Mouse (Mus musculus) A20 (cell line): ENCODE measurements at regions not wholly inside any gene's neighbourhood (a gene's known extent, or its start where the extent isn't known, plus 50 kb on each side); places are given as distances from the start of the nearest gene placed in this dataset.
A peak's percentile ranks its signal among the peaks of the same experiment; 100 is the strongest.

Source experiments
- DNase-seq: peaks from one replicate; pipeline ENCODE4 v3.0.0-alpha.2; 2011; ENCODE audit warnings: low read depth, low spot score

DNA sequence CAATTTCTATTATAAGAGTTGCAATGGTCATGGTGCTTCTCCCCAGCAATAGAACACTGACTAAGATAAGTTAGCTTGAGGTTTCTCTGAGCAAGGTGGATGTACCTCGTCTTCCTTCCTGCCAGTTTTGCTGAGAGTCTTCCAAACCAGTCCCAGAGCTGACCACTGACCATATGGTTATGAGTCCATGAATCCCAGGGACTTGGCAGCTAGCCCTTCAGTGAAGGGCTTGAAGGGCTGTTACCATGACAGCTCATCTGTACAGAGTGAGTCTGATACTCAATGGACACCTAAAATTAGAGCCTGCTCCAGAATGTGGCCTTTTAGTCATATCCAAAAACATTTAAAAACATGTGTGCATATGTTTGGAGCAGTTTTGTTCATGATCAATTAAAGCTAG lies 297.5 kb upstream of the Thsd7b start:
- no peak for DNase-seq

DNA sequence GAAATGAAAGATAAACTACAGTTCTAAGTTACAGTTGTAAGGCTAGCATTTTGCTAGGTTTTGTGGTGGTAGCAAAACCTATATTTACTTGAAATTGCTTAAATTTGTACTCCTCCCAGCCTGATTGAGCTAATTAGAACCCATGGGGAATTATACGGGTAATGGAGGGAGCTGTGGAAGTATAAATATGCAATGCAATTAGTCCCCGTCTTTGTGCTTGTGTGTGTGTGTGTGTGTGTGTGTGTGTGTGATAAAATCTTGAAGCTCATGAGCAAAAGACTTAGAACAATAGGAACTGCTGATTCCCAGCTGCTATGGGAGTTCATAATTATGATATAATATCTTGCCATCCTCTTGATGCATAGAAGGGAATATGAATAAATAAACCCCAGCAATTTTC lies 321.7 kb upstream of the Thsd7b start:
- DNase-seq: no peak

DNA sequence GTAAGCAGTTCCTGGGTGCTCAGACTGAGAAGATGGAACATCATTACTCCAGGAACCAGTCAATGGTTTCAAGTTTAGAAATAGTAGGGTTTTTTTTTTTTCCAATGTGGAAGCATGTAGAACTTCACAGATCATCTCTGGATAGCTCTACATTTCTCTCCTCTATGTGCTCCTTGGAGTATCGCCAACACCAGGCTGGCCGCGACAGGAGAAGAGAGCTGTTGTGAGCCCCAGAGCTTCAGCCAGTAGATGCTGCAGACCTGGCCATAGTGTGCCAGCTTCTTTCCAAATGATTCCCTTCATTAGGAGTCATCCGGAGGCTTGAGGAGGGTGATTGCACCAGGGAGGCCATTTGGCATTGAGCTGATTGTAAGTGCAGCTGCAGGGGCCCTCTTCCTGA lies 322.6 kb upstream of the Thsd7b start:
- DNase-seq: no peak

DNA sequence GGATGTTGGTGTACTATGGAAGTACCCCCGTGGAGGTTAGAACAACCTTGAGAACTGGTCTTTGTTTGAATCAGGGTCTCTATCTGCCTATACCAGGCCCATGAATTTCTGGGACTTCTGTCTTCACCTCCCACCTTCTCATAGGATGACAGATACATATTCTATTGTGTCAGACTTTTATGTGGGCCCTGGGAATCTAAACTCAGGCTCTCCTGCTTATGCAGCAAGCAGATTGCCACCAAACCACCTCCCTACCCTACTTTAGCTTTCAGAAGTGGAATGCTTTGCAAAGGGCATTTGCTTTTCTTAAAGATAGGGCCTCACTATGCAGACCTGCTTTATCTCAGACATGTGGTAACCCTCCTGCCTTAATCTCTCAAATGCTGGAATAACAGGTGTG lies 322.7 kb upstream of the Cxcr4 start:
- no peak for DNase-seq

- DNase-seq: no peak
These were observed 320.4 kb upstream of the Cxcr4 start for GRCm38 (mm10) chr1:128912532-128912931.

- DNase-seq: no peak
These were observed 315.5 kb upstream of the Cxcr4 start for GRCm38 (mm10) chr1:128907566-128907965.

GRCm38 (mm10) chr1:128898025-128898424 lies 305.9 kb upstream of the Cxcr4 start:
- DNase-seq: no peak

GRCm38 (mm10) chr1:128894546-128894945 lies 302.5 kb upstream of the Cxcr4 start:
- DNase-seq: no peak

GRCm38 (mm10) chr1:128878291-128878690 lies 286.2 kb upstream of the Cxcr4 start:
- no peak for DNase-seq

- DNase-seq: peak; percentile 66
These were observed 283.2 kb upstream of the Cxcr4 start for GRCm38 (mm10) chr1:128875289-128875688.

GRCm38 (mm10) chr1:128874190-128874589 lies 282.1 kb upstream of the Cxcr4 start:
- DNase-seq: no peak

DNA sequence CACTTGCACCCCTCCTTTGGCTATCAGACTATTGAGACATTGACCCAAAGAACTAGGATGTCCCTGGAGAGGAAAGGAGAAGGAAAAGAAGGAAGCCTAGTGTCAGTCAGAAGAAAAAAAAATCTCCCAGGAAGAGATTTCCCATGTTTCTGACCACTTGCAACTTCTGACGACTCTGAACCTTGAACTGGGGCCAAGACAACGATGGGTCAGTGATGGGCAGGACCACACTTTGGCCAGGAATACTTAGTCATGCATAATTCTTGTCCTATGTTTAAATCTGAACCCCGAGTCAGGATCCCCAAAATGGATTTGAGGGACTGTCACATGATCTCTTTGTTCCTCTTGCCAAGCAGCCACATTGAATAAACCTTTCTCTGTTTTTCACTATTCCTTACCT lies 276.7 kb upstream of the Cxcr4 start:
- no peak for DNase-seq

DNA sequence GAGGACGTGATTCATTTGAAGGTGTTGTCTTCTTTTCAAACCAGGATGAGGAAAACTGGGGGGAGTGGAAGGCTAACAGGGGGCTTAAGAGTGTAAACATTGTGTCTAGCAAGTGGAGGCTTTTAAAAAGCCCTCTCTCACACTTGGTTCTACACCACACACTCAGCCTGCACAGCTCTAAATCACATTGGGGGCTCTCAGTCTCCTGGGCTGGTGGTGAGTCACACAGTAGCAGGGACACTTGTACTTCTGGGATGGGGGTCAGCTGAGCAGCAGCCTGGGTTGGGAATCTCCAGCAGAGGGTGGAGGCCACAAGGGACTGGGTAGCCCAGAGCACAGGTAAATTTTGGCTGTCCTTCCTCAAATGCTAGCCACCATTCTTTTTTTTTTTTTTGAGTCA lies 268.4 kb upstream of the Cxcr4 start:
- no peak for DNase-seq

DNA sequence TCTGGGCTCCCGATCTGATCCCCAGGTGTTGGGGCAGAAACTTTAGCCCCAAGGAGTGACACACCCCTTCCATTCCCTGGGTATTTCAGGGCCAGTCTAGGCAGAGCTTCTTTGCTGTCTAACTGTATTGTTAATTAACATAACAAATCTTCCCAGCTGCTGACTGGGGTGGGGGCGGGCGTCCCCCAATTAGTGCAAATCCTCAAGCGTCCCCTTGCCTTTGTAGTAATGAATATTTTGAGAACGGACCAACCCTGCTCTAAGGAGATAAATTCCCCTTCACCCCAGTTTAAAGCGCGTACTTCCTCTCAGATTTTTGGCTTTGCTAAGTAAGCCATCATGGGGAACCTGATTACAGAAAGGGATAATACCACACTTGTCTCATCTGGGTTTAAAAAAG lies 268.0 kb upstream of the Cxcr4 start:
- no peak for DNase-seq

- DNase-seq: no peak
These were observed 266.6 kb upstream of the Cxcr4 start for GRCm38 (mm10) chr1:128858661-128859060.

GRCm38 (mm10) chr1:128856933-128857332 lies 264.8 kb upstream of the Cxcr4 start:
- no peak for DNase-seq

DNA sequence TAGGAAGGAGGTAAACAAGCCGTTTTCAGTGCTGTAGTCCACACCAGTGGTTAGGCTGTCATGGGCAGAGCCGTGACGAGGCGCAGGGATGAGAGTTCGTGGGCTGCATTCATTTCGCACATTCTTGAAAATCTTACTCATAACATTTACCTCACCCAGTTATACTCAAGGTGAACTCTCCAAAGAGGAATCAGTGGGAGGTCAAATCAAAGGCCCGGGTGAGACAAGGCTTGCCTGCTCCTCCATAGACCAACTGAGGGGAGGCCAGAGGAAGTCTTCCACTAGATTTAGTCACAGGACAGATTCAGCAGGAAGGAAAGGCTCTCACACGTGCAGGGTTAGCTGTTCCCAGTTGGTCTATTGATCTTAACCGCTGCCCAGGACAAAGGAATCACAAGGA lies 262.6 kb upstream of the Cxcr4 start:
- DNase-seq: no peak

DNA sequence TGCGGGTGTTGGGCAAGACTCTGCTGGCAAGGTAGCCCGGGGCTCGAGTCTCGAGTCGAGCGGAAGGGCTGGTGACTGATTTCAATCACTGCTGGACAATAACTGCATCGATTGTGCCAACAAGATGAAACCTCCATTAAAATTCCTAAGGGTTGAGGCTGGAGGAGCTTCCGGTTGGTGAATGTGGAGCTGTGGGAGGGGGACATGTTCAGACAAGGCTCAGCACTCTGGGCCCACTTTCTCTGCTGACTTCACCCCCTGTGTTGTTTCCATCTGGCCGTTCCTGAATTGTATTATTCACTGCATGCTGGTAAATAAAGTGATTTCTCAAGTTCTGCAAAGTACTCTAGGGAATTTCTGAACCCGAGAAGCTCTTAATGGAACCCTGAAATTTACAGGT lies 261.2 kb upstream of the Cxcr4 start:
- DNase-seq: no peak

- no peak for DNase-seq
These were observed 245.3 kb upstream of the Cxcr4 start for GRCm38 (mm10) chr1:128837361-128837760.

DNA sequence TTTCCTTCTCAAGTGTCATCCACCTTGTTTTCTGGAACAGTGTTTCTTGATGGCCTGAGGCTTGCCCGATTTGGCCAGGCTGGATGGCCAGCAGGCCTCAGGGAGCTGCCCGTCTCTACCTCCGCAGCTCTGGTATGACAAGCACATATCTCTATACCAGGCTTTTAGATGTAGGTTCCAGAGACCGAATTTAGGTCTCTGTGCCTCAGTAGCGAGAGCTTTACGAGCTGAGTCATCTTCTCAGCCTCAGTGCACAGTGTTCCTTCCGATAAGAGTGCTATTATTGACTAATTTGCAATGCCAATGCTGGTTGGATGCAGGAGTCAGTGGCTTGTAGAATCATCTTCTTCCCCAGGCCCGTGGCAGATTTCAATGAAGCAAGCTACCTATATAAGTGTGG lies 243.4 kb upstream of the Cxcr4 start:
- DNase-seq: no peak

- DNase-seq: peak; percentile 70
These were observed 241.1 kb upstream of the Cxcr4 start for GRCm38 (mm10) chr1:128833096-128833715.

GRCm38 (mm10) chr1:128832201-128832883 lies 240.2 kb upstream of the Cxcr4 start:
- peak; percentile 93 for DNase-seq

GRCm38 (mm10) chr1:128830671-128831240 lies 238.7 kb upstream of the Cxcr4 start:
- no peak for DNase-seq
